Mouse (Mus musculus) gastrocnemius, adult 2 months (tissue): ENCODE results near the gene Lenep. TPM values are rescaled to one million over a fixed set of nuclear protein-coding genes. Genes with fewer than 3 reads are reported as not detected.

Experiments used
- DNase-seq: peaks from one replicate; pipeline ENCODE4 v3.0.0; 2022
- H3K27ac ChIP-seq: fragments of 200-600 bp; 2 replicates; pipeline ENCODE4 v1.8.1; 2022; ENCODE audit warnings: mild to moderate bottlenecking
- H3K4me3 ChIP-seq: fragments of 200-600 bp; 2 replicates; pipeline ENCODE4 v1.8.1; 2022; ENCODE audit warnings: mild to moderate bottlenecking, moderate library complexity
- CTCF ChIP-seq: fragments of 200-600 bp; IDR thresholded peaks from 2 replicates; pipeline ENCODE4 v1.8.1; 2022; ENCODE audit warnings: antibody characterized with exemption, mild to moderate bottlenecking, moderate library complexity
- intact Hi-C: fragments of 180-260 bp; cut with DNase I; formaldehyde crosslinking; loops from one replicate; pipeline ENCODE4 v1.15.1; 2025
- total RNA-seq, 2 experiments: library from RNA; stranded (reverse); gene quantifications; 2 replicates each; pipeline ENCODE4 v1.2.3; 2021

Lenep gene
- total RNA-seq, 2 experiments from 2014 or later, result 0.41 to 2.1 TPM

GRCm38 (mm10) chr3:89394006-89394893 lies 8.3 kb downstream of the Lenep start, which contains the start of gene Zbtb7b:
Gene Zbtb7b, minus strand, starts transcription at chr3:89394776.
- intact Hi-C loops, result loop anchor here (2.0 kb wide), 1 partner anchor 37 kb away; the partner anchor contains the start of gene Pygo2
- Histone ChIP-seq H3K4me3 (peak within 1 kb of the TSS; percentile 82), H3K27ac (peak within 1 kb of the TSS; percentile 95)
- peak; percentile 47 for TF ChIP-seq CTCF
- peak; percentile 93 for DNase-seq

GRCm38 (mm10) chr3:89393605-89394004 lies 9.0 kb downstream of the Lenep start:
- intact Hi-C loops, result loop anchor here (2.0 kb wide), 1 partner anchor 37 kb away; the partner anchor contains the start of gene Pygo2
- H3K4me3 ChIP-seq, result peak overlapping the region; percentile 82
- peak overlapping the region; percentile 95 for H3K27ac ChIP-seq
- TF ChIP-seq CTCF, result no peak
- DNase-seq, result peak; percentile 100

DNA sequence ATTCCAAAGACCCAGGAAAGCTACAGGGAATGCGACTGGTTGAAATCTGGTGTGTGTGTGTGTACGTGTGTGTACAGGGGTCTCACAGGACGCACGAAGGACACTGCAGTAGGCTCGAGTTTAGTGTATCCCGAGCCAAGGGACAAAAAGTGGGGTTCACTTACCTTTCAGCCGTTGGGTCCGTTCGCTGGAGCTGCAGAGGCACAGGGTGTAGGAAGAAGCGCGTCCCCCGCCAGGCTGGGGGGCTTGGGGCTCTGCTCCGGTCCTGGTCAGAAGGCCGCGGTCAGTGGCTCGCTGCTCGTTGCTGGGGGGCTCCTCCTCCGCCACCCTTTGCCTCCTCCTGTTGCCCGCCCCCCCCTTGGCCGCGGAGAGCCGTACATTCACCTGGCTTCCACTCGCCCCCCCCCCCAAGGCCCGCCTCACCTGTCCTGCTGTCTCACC lies 9.7 kb downstream of the Lenep start:
- DNase-seq, result peak; percentile 73
- Histone ChIP-seq H3K27ac (peak overlapping the region; percentile 95), H3K4me3 (peak overlapping the region; percentile 82)
- intact Hi-C loops, result no loop called here
- no peak for TF ChIP-seq CTCF

GRCm38 (mm10) chr3:89391663-89392511 lies 10.7 kb downstream of the Lenep start:
- DNase-seq, result peak; percentile 89
- H3K27ac ChIP-seq, result peak overlapping the region; percentile 95
- TF ChIP-seq CTCF, result 0 out of 2 replicates have a peak, but pooled peaks have one; percentile 1
- H3K4me3 ChIP-seq, result peak overlapping the region; percentile 82
- intact Hi-C loops, result no loop called here

GRCm38 (mm10) chr3:89390699-89391662 lies 11.6 kb downstream of the Lenep start:
- Histone ChIP-seq H3K27ac (peak overlapping the region; percentile 95), H3K4me3 (peak overlapping the region; percentile 82)
- intact Hi-C loops, result no loop called here
- peak; percentile 59 for DNase-seq
- no peak for TF ChIP-seq CTCF

DNA sequence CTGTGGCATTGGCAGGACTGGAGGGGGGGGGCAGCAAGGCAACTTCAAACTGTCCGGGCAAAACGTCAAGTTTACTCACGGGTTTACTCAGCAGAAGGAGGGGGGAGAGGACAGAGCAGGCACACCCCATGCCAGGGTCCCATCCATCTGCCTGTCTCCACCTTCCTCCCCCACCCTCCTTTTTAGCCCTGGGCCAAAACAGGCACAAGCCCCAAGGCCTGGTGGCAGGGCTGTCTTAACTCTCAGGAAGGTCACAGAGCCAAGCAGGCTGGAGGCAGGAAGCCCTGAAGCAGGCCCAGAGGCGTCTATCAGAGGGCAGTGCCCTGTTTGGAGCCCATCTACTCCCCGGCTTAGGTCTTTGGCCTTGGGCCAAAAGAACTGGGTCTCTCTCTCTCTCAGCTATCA lies 12.5 kb downstream of the Lenep start:
- peak; percentile 78 for DNase-seq
- no peak for TF ChIP-seq CTCF
- intact Hi-C loops, result no loop called here
- Histone ChIP-seq H3K27ac (peak overlapping the region; percentile 95), H3K4me3 (peak overlapping the region; percentile 82)

DNA sequence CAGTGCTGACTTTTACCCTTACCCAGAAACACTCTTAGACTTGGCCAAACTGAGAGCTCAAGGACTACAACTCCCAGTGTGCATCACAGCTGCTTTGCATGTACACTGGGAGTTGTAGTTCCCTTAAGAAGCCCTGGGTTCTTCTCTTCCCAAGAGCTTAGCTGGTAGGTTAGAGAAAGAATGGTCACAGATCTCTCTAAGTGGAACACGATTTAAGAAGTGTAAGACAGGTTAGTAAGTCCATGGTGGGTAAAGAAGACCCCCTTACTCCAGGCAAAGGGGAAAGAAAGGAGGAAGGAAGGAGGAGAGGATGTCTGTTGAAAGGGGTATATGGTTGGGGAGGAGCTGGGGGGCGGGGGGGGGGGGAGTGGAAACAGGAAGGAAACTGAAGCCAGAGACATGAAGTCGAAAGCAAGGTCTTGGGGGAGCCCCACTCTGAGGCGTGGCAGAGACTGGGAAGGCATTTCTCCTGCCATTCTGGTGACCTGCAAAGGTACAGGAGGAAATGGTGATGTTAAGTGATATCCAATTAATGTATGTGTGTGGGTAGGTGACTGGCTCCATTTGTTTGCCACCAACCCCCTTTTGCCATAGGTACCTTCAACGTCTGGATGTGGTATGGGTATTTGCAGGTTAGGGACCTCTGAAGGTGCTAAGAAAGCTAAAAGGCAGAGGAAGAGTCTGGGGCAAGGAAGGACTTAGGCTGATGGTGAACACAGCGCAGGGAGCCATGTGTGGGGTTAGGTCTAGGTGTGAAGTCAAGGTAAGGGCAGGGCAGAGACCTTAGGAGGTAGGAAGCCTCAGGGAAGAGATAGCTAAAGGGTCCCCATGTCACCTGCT lies 13.5 kb downstream of the Lenep start:
- Histone ChIP-seq H3K4me3 (peak overlapping the region; percentile 82), H3K27ac (peak overlapping the region; percentile 95)
- intact Hi-C loops, result no loop called here
- no peak for DNase-seq
- no peak for TF ChIP-seq CTCF

DNA sequence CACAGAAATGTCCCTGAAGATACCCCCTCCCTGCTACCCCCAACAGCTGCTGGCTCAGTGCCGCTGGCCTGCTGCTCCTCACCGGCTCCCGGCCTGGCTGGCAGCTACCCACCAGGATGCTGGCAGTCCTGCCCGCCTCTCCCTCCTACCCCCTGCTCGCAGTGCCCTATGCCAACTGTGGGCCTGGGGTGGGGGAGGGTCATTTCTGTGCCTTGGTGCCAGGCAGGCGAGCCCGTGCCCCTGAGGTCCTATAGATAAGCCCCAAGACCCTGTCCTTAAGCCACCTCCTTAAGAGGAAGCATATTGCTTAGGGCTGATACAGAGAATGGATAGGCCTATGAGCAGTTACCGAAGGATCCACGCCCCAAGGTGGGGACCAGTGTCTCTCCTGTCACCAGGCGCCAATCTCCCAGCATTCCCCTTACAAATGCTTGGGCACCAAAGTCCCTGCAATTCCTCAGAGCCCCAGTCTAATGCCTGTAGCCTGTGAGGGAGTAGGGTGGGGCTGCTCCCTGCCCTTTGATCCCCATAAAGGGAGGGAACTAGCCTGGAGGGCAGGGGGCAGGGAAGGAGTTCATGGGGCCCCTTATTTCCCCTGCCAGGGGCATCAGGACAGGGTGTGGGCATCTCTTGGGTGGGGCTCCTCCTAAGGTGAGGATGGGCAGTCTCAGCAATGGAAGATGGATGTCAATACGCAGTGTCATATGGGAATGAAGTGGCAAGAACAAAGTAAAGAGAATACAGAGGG lies 14.3 kb downstream of the Lenep start:
- DNase-seq, result peak; percentile 94
- no peak for TF ChIP-seq CTCF
- intact Hi-C loops, result no loop called here
- H3K27ac ChIP-seq, result peak overlapping the region; percentile 95
- peak overlapping the region; percentile 70 for H3K4me3 ChIP-seq

- intact Hi-C loops, result no loop called here
- Histone ChIP-seq H3K27ac (peak overlapping the region; percentile 95), H3K4me3 (peak overlapping the region; percentile 70)
- DNase-seq, result peak; percentile 76
- no peak for TF ChIP-seq CTCF
Measured at GRCm38 (mm10) chr3:89387632-89388031, 15.0 kb downstream of the Lenep start.
